Mouse (Mus musculus): ENCODE results near the gene Ndufaf7. TPM values are rescaled to one million over a fixed set of nuclear protein-coding genes. Genes with fewer than 3 reads are reported as not detected.

The Ndufaf7 gene
- polyA plus RNA-seq, 1 experiment from 2014 or later: 58.2 TPM

DNA sequence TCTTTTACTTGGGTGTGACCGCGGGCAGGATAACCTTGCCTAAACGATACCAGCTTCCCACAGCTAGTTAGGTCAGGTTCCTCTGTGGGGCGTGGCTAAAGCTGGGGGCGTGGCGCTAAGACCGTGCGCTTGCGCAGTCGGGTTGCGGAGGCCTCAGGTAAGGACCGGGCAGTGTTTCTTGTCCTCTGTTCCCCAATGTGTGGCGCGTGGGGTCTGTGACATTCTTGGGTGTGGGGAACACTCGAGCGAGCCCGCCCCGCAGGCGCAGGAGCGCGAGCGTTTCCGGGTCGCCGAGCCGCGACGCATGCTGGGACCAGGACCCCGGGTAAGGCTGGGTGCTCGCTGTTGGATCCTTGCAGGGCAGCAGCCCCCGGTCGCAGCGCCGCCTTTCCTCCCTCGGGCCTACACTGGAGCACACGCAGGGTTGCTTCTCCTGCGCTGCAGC lies 20.5 kb upstream of the Ndufaf7 start, which contains the start of gene Cebpzos:
Cebpzos (plus strand) TSS at position 132 of the 445 bp plus-strand sequence.
- Histone ChIP-seq H3K27ac (peak within 1 kb of the TSS; percentile 83), H3K36me3 (peaks cover 21% of the 10 kb centered on the region), H3K27me3 (no peaks in the 10 kb centered on the region), H3K4me3 (peak within 1 kb of the TSS; percentile 66), H3K4me2 (replicated peaks) (peak within 1 kb of the TSS; percentile 68), H3K4me1 (peaks cover 14% of the 10 kb centered on the region), H3K9ac (peak within 1 kb of the TSS; percentile 78), H3K9me3 (replicated peaks) (no peaks in the 10 kb centered on the region)
- ATAC-seq (ENCODE audit: low FRiP score): peak; percentile 96
- under 1% methylated on average over 37 of the region's 37 CpGs for WGBS

DNA sequence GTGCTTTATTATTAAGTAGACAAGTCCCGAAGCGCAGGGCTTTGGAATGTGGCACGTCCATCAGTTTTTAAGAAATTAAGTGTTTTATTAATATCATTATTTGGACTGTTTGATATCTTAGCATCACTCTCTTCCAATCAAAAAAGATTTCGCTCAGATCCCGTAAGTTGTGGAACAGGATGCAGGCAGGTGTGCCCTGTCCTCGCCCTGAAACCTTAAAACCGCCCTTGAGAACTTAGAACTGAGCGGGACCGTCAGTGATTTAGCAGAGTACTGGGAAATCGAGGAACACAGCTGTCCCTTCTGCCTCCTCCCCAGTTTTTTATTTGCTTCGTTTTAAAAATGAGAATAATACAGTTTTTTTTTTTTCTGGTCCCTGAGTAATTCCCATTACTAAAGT lies 20.0 kb upstream of the Ndufaf7 start:
- WGBS: 4% methylated on average over 11 of the region's 11 CpGs
- Histone ChIP-seq H3K27me3 (no peaks in the 10 kb centered on the region), H3K4me1 (peaks cover 14% of the 10 kb centered on the region), H3K4me3 (peak overlapping the region; percentile 66), H3K36me3 (peaks cover 26% of the 10 kb centered on the region), H3K4me2 (replicated peaks) (peak overlapping the region; percentile 68), H3K9ac (peak overlapping the region; percentile 78), H3K9me3 (replicated peaks) (no peaks in the 10 kb centered on the region), H3K27ac (peak overlapping the region; percentile 83)
- peak; percentile 21 for ATAC-seq (ENCODE audit: low FRiP score)

DNA sequence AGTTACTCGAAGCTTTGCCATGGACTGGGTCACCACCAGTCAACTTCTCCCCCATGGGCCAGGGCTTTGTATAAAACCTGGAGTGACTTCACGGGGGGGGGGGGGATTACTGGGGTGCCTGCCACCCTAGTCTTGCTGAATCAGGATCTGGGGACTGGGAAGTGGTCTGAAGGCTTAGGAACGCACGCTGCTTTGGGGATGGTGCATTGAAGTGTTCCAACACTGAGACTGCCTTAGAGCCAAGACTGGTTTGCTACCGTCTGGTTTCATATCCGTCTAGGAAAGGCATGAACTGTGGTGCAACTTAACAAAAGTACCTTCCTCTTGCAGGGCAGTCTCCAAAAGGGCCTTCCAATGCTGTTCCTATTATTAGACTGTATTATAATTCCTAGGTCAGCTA lies 19.2 kb upstream of the Ndufaf7 start:
- 54% methylated on average over 6 of the region's 6 CpGs for WGBS
- Histone ChIP-seq H3K4me3 (no peak overlapping the region; the same call in 1 of the 2 replicates), H3K27ac (no peak overlapping the region), H3K9ac (peak overlapping the region; percentile 78; the same call in 1 of the 2 replicates), H3K4me2 (replicated peaks) (peak overlapping the region; percentile 68), H3K4me1 (peaks cover 14% of the 10 kb centered on the region), H3K36me3 (peaks cover 33% of the 10 kb centered on the region), H3K9me3 (replicated peaks) (no peaks in the 10 kb centered on the region), H3K27me3 (no peaks in the 10 kb centered on the region)
- ATAC-seq (ENCODE audit: low FRiP score): no peak

DNA sequence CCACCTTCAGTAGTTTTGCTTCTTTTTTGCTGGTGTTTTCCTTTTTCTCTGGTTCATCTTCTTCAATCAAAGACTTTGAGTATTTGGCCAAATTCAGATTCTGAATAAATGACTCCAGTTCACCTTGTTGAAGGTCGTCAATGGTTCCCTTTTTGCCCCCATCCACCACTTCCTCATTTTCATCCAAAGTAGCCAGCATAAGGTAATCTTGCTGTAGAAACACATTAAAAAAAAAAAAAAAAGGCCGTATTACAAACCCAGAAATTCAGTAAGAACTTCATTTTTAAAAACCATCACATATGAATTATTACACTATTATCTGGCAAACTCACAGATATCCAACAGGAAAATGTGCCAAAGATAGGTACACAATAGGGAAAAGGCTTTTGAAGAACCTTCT lies 1.1 kb upstream of the Ndufaf7 start:
- H3K4me2 ChIP-seq (replicated peaks): peak overlapping the region; percentile 75
- WGBS: 86% methylated on average over 2 of the region's 2 CpGs
- H3K27me3 ChIP-seq: no peaks in the 10 kb centered on the region
- H3K4me3 ChIP-seq: peak overlapping the region; percentile 81
- H3K9ac ChIP-seq: peak overlapping the region; percentile 75
- ATAC-seq (ENCODE audit: low FRiP score): no peak
- peaks cover 41% of the 10 kb centered on the region for H3K36me3 ChIP-seq
- H3K4me1 ChIP-seq: peaks cover 18% of the 10 kb centered on the region
- no peak overlapping the region for H3K27ac ChIP-seq
- H3K9me3 ChIP-seq (replicated peaks): no peaks in the 10 kb centered on the region

- Histone ChIP-seq H3K4me3 (peak overlapping the region; percentile 81), H3K9me3 (replicated peaks) (no peaks in the 10 kb centered on the region), H3K27ac (peak overlapping the region; percentile 40; the same call in 1 of the 2 replicates), H3K4me2 (replicated peaks) (peak overlapping the region; percentile 75), H3K36me3 (peaks cover 36% of the 10 kb centered on the region), H3K9ac (peak overlapping the region; percentile 71), H3K27me3 (no peaks in the 10 kb centered on the region), H3K4me1 (peaks cover 18% of the 10 kb centered on the region)
- peak; percentile 30; the same call in 1 of the 2 replicates for ATAC-seq (ENCODE audit: low FRiP score)
- 11% methylated on average over 26 of the region's 26 CpGs for WGBS
Observed at GRCm38 (mm10) chr17:78937229-78937853, 405 bp downstream of the Ndufaf7 start.

DNA sequence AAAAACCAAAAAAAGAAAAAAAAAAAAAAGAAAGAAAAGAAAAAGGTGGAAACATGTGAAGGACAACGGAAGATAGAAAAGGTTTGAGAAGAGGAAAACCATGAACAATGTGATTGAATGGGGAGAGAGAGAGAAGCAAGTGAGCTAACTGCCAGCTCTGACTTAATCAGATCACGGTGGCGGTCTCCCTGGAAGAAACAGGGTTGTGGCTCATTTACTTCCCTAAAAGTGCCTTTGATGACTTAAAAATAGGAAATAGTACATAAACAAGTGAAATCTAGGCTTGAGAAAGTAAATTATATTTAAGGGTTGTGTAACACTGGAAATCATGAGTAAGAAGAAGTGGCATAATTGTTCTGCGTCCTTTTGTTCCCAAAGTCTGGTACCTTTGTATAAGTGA lies 2.0 kb downstream of the Ndufaf7 start:
- peaks cover 34% of the 10 kb centered on the region for H3K36me3 ChIP-seq
- H3K27me3 ChIP-seq: no peaks in the 10 kb centered on the region
- ATAC-seq (ENCODE audit: low FRiP score): no peak
- no peaks in the 10 kb centered on the region for H3K9me3 ChIP-seq (replicated peaks)
- H3K9ac ChIP-seq: no peak overlapping the region
- H3K4me2 ChIP-seq (replicated peaks): no peak overlapping the region
- H3K4me1 ChIP-seq: peaks cover 11% of the 10 kb centered on the region
- no peak overlapping the region for H3K4me3 ChIP-seq
- no peak overlapping the region for H3K27ac ChIP-seq
- 94% methylated on average over 4 of the region's 4 CpGs for WGBS

GRCm38 (mm10) chr17:78942579-78942978 lies 5.6 kb downstream of the Ndufaf7 start:
- H3K9ac ChIP-seq: no peak overlapping the region
- H3K4me1 ChIP-seq: peaks cover 2% of the 10 kb centered on the region
- H3K4me2 ChIP-seq (replicated peaks): no peak overlapping the region
- 49% methylated on average over 11 of the region's 11 CpGs for WGBS
- H3K36me3 ChIP-seq: peaks cover 43% of the 10 kb centered on the region
- no peaks in the 10 kb centered on the region for H3K9me3 ChIP-seq (replicated peaks)
- no peaks in the 10 kb centered on the region for H3K27me3 ChIP-seq
- no peak overlapping the region for H3K4me3 ChIP-seq
- no peak overlapping the region for H3K27ac ChIP-seq
- ATAC-seq (ENCODE audit: low FRiP score): no peak

DNA sequence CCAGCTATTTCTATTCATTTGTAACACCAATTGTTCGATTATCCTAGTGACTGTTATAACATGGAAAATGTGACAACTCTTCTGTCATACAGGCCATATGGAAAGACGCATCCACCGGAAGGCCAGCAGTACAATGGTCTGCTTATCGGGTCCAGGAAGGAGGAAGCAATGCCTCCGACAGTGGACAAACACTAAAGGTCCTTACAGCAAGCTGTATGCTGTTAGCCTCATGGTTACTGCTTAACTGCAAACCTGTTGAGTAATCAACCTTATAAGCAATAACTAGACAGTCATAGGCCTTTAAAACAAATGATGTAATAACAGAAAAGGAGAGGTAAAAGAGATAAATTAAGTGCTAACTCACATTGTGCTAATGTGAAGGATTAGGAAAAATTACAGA lies 14.3 kb downstream of the Ndufaf7 start:
- Histone ChIP-seq H3K4me1 (no peaks in the 10 kb centered on the region), H3K27me3 (no peaks in the 10 kb centered on the region), H3K9me3 (replicated peaks) (no peaks in the 10 kb centered on the region), H3K4me3 (no peak overlapping the region), H3K4me2 (replicated peaks) (no peak overlapping the region), H3K27ac (no peak overlapping the region), H3K9ac (no peak overlapping the region), H3K36me3 (peaks cover 73% of the 10 kb centered on the region)
- WGBS: 95% methylated on average over 5 of the region's 5 CpGs
- ATAC-seq (ENCODE audit: low FRiP score): no peak

- Histone ChIP-seq H3K27me3 (no peaks in the 10 kb centered on the region), H3K4me2 (replicated peaks) (no peak overlapping the region), H3K4me1 (no peaks in the 10 kb centered on the region), H3K9ac (no peak overlapping the region), H3K4me3 (no peak overlapping the region), H3K9me3 (replicated peaks) (no peaks in the 10 kb centered on the region), H3K27ac (no peak overlapping the region), H3K36me3 (peaks cover 69% of the 10 kb centered on the region)
- WGBS: 94% methylated on average over 5 of the region's 5 CpGs
- no peak for ATAC-seq (ENCODE audit: low FRiP score)
Observed at GRCm38 (mm10) chr17:78952070-78952469, 15.1 kb downstream of the Ndufaf7 start.

DNA sequence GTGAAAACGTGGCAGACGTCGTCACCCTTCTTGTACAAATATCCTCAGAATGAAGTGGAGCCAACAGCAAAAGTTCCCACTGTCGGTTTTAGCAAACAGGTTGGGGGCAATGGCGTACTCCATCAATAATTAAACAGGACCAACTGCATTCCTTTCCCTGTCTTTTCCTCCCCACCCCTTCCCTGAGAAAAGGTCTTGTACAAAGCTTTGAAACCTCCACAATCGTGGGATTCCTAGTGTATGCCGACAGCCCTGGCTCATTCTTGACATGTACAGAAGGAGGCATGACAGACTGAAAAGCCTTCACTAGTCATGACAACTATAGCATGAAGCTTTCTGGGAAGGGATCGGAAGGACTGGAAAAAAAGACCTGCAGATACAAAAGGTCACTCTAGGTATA lies 16.3 kb downstream of the Ndufaf7 start:
- Histone ChIP-seq H3K4me3 (no peak overlapping the region), H3K9me3 (replicated peaks) (no peaks in the 10 kb centered on the region), H3K27me3 (no peaks in the 10 kb centered on the region), H3K27ac (no peak overlapping the region), H3K9ac (no peak overlapping the region), H3K36me3 (peaks cover 67% of the 10 kb centered on the region), H3K4me2 (replicated peaks) (no peak overlapping the region), H3K4me1 (no peaks in the 10 kb centered on the region)
- ATAC-seq (ENCODE audit: low FRiP score): no peak
- WGBS: 92% methylated on average over 8 of the region's 8 CpGs

GRCm38 (mm10) chr17:78959473-78959872 lies 22.5 kb downstream of the Ndufaf7 start:
- WGBS: 83% methylated on average over 6 of the region's 6 CpGs
- Histone ChIP-seq H3K4me3 (no peak overlapping the region), H3K36me3 (peaks cover 54% of the 10 kb centered on the region)

GRCm38 (mm10) chr17:78964387-78964786 lies 27.5 kb downstream of the Ndufaf7 start:
- no peak overlapping the region for H3K4me2 ChIP-seq (replicated peaks)
- peaks cover 38% of the 10 kb centered on the region for H3K36me3 ChIP-seq
- 87% methylated on average over 1 of the region's 1 CpGs for WGBS
- no peak overlapping the region for H3K9ac ChIP-seq
- H3K9me3 ChIP-seq (replicated peaks): no peaks in the 10 kb centered on the region
- H3K27me3 ChIP-seq: no peaks in the 10 kb centered on the region
- no peak for ATAC-seq (ENCODE audit: low FRiP score)
- H3K4me3 ChIP-seq: no peak overlapping the region
- no peaks in the 10 kb centered on the region for H3K4me1 ChIP-seq
- H3K27ac ChIP-seq: no peak overlapping the region

More at GRCm38 (mm10) chr17:78959473-78959872, 22.5 kb downstream of the Ndufaf7 start:
- no peaks in the 10 kb centered on the region for H3K4me1 ChIP-seq
- no peak for ATAC-seq (ENCODE audit: low FRiP score)
- H3K9me3 ChIP-seq (replicated peaks): no peaks in the 10 kb centered on the region
- no peak overlapping the region for H3K9ac ChIP-seq
- H3K27me3 ChIP-seq: no peaks in the 10 kb centered on the region
- H3K4me2 ChIP-seq (replicated peaks): no peak overlapping the region
- no peak overlapping the region for H3K27ac ChIP-seq
